Mouse (Mus musculus): ENCODE measurements around the gene Jarid2. TPM values are rescaled to one million over a fixed set of nuclear protein-coding genes. Genes with fewer than 3 reads are reported as not detected.

Jarid2 gene
- total RNA-seq, 2 experiments from 2014 or later = 17.4 to 20.0 TPM

- DNase-seq (ENCODE audit: low spot score) = no peak
Observed at GRCm38 (mm10) chr13:44915382-44915781, 186.1 kb downstream of the Jarid2 start.

GRCm38 (mm10) chr13:44915945-44916344, 186.7 kb downstream of the Jarid2 start:
- DNase-seq (ENCODE audit: low spot score) = no peak

- DNase-seq (ENCODE audit: low spot score) = no peak
Observed at GRCm38 (mm10) chr13:44917202-44917601, 187.9 kb downstream of the Jarid2 start.

GRCm38 (mm10) chr13:44918269-44918668, 189.0 kb downstream of the Jarid2 start:
- DNase-seq (ENCODE audit: low spot score) = no peak

GRCm38 (mm10) chr13:44921095-44921494, 191.8 kb downstream of the Jarid2 start:
- DNase-seq (ENCODE audit: low spot score) = no peak

GRCm38 (mm10) chr13:44921721-44922120, 192.4 kb downstream of the Jarid2 start:
- no peak for DNase-seq (ENCODE audit: low spot score)

GRCm38 (mm10) chr13:44924042-44924441, 194.8 kb downstream of the Jarid2 start:
- DNase-seq (ENCODE audit: low spot score) = no peak

- DNase-seq (ENCODE audit: low spot score) = no peak
Observed at GRCm38 (mm10) chr13:44925173-44925572, 195.9 kb downstream of the Jarid2 start.

- no peak for DNase-seq (ENCODE audit: low spot score)
Observed at GRCm38 (mm10) chr13:44926311-44926710, 197.0 kb downstream of the Jarid2 start.

GRCm38 (mm10) chr13:44932307-44933264, 203.3 kb downstream of the Jarid2 start:
- no peak for DNase-seq (ENCODE audit: low spot score)

GRCm38 (mm10) chr13:44933575-44933974, 204.3 kb downstream of the Jarid2 start:
- no peak for DNase-seq (ENCODE audit: low spot score)

- no peak for DNase-seq (ENCODE audit: low spot score)
Observed at GRCm38 (mm10) chr13:44937681-44938080, 208.4 kb downstream of the Jarid2 start.

- DNase-seq (ENCODE audit: low spot score) = peak; percentile 28
Observed at GRCm38 (mm10) chr13:44939326-44940035, 210.2 kb downstream of the Jarid2 start.

GRCm38 (mm10) chr13:44943618-44944017, 214.3 kb downstream of the Jarid2 start:
- DNase-seq (ENCODE audit: low spot score) = no peak

- no peak for DNase-seq (ENCODE audit: low spot score)
Observed at GRCm38 (mm10) chr13:44946880-44947635, 217.8 kb downstream of the Jarid2 start.

- DNase-seq (ENCODE audit: low spot score) = peak; percentile 27
Observed at GRCm38 (mm10) chr13:44948320-44949250, 219.3 kb downstream of the Jarid2 start.

GRCm38 (mm10) chr13:44952393-44953086, 223.3 kb downstream of the Jarid2 start:
- DNase-seq (ENCODE audit: low spot score) = peak; percentile 42

- no peak for DNase-seq (ENCODE audit: low spot score)
Observed at GRCm38 (mm10) chr13:44953546-44954231, 224.4 kb downstream of the Jarid2 start.

- DNase-seq (ENCODE audit: low spot score) = no peak
Observed at GRCm38 (mm10) chr13:44954232-44954568, 224.9 kb downstream of the Jarid2 start.
